Mouse (Mus musculus) testis, postnatal 10 days (tissue): Measurements from ENCODE around the gene Pik3r6.

ENCODE experiments used
- DNase-seq: peaks from one replicate; pipeline ENCODE4 v3.0.0; 2021; ENCODE audit warnings: low spot score

The Pik3r6 gene

DNA sequence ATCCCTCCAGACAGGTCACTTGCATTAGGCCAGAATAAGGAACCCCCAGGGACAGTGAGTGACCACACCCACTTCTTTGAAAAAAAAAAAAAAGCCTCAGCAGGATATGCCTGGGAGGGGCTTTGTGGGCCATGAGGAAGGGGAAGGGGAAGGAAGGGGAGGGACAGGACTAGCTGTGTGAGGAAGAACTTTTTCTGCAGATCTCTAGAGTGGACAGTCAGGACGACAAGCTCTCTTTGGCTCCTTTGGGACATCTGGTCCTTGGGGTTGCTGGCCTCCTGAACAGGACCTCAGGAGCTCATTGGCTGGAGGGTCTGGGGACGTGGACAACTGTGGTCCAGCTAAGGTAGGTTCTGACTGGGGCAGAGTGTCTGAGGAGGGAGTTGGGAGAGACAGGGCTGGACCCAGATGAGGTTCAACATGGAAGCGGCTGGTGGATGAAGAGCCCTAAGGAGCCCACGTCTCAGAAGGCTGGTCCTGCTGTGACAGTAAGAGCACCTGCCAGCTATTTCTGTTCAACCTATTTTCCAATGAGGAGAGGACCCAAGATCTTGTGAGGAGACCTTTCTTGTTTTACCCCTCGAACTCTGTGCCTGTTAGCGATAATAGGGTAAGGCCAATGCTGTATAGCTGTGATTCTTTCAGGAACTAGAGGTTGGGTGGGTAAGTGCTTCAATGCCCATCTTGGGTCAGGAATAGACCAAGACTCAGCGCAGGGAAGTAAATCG, at the start of gene Pik3r6:
Gene Pik3r6, plus strand, starts transcription at position 118 of the 728 bp plus-strand sequence.
- DNase-seq, result no peak

DNA sequence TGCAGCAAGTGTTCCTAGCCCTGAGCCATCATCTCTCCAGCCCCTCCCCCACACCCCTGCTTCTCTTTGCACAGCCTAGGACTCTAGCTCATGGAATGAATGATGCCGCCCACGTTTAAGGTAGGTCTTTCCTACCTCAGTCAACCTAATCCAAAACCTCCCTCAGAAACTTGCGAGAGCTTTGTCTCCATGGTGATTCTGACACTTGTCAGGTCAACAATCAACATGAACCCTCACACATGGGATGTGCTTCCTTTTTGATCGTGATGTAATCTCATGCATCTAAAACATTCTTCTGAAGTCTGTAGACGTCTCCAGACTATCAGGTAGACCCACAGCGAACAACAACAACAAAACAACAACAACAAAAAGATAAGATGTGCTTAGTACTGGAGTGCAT, 49.5 kb upstream of the Pik3r6 start:
- no peak for DNase-seq

DNA sequence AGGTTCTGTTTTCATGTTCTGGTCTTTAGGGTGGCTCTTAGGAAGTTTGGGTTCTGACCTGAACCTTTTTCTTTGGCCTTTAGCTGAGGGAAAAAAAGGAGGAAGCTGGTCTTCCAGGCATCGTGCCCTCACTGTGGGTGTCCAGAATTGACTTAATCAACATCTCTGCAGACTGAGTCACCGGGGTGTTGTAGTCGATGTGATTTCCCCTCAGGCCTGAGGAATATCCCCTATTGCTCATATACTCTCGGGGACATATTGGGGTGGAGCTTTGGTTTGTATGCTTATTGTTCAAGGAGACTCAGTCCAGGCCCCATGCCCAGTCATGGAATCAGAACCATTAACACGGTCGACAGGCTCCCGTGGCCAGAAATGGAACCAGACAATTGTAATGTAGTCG, 44.7 kb upstream of the Pik3r6 start:
- no peak for DNase-seq

DNA sequence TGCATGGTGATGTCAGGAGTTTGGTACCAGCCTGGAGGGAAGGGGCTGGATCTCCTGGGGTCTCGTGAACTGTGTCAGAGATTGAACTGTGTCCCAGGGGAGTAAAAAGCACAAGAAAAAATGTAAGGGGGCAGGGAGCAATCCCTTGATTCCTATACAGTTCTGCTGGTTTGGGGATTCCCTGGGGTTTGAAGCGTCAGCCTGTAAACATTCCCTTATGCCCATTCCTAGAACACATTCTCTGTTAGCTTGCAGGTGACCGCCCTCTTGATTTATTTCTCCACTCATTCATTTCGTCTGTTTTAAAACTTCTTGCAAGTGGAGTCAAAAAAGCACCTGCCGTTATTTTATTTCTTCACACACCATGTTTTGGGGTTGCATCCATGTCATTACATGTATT, 43.8 kb upstream of the Pik3r6 start:
- no peak for DNase-seq

DNA sequence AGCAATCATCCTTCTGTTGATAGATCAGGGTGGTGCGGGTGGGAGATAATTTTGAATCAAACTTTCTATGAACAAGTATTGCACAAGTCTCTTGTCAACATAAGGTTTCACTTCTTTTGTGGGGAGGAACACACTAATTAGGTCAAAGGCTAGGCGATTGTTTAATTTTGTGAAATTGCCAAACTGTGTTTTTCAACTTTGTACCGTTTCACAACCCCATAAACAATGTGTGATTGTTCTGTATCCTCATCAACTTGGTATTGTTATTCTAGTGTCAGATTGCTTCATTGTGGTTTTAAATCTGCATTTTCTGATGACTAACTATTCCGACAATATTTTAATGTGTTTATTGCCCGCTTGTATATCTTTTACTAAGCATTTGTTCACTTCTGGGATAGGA, 43.3 kb upstream of the Pik3r6 start:
- no peak for DNase-seq

DNA sequence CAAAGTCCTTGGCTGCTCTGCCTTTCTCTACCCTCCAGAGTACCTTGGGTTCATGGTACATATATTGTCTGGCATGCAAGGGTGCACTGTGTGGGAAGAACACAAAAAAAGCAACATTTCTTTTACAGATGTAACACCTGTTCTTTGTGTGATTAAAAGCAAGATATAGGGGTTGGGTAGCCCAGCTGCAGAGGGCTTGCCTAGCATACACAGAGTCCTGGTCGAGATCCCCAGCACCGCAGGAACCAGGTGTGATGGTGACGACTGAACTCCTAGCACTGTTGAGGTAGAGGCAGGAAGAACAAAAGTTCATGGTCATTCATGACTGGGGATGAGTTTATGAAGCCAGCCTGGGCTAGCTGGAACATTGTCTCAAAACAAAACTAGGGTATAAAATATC, 40.1 kb upstream of the Pik3r6 start:
- no peak for DNase-seq

DNA sequence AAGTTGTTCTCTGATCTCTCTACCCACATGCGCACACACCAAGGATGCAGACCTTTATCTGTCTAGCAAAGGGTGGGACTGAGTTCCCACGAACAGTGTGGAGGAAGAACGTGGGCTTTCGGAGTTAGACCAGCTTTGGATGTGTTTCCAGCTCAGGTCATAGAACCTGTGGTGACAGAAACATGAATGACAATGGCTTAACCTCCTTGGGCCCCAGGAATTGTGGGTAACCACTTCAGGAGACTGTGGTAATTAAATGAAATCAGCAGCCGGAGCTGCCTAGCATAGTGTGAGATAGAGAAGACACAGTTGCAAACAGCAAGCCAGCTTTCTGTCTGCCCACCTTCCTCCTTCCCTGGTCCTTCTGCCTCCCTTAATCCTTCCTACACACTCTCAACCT, 38.6 kb upstream of the Pik3r6 start:
- DNase-seq, result no peak

DNA sequence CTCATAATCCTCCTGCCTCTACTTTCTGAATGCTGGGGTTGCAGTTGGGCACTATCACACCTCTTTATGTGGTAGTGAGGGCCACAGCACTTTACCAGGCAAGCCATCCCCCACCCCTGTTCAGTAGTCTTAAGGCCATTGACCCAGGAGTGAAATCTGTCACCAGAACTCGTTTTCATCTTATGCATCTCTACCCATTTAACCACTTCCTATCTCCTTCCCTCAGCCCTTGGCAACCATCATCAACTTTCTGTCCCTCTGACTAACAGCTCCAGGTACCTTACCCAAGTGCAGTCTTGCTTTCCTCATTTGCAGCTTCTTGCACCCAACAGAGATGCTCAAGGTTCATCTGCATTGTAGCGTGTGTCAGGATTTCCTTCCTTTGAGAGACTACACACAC, 37.7 kb upstream of the Pik3r6 start:
- DNase-seq, result no peak

DNA sequence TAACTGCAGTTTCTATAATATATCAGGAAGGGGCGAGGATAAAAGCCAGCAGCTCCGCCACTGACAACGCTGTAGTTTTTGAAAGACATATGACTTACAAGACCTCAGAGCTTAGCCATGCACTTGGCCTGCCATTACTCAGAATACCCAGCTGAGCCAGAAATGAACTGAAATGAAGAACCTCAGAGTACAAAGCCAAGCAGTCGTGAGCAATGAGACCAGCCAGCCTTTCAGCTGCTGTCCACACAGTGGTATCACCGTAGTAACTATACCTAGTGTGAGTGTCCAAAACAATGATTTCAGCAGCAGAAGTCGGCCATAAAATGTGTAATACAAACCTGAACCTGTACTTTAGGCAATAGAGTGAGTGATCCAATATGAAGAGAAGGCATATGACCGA, 35.4 kb upstream of the Pik3r6 start:
- DNase-seq, result no peak

DNA sequence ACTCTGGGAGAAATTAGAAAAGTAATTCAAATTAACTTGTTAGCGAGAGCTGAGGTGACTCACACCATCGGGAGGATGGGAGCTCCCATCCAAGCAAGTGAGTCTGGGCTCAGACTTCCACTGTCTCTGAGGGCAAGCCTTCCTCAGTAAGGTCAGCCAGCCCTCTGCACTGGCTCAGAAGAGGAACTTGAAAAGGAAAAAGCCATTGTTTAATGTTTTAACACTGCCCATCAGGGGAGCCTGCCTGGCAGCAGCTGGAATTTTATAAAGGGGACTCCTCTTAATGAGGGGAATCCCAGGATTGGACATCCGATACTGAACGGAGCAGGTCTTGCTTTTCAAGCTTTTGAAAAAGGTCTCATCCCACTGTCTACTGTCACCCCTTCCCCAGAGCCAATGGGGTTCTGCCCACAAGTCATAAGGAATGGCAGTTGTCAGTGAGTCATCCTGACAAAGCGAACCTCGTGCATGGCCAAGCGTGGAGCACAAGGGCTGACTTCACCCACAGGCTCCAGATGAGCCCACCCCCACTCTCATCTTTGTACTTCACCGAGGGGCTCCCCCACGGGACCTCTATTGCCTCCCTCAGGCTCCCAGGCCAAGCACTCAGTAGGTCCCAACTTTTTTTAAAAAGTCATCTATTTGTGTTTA, 34.7 kb upstream of the Pik3r6 start:
- DNase-seq, result no peak

DNA sequence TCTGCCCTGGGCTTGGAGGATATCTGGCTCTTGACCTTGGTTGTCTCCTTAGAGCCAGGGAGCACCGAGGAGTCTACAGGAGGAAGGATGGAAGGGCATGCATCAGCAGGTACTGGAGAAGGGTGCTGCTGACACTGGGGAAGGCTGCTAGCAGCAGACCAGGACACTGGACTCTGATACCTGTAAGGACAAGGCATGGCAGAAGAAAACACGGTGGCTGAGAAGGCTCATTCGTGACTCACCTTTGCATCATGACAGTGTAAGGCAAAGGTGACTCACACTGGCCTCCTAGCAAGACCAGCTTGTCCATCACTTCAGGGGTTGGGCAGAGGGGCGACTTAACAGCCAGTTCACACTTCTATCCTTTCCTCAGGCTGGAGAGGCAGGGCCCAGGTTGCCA, 33.9 kb upstream of the Pik3r6 start:
- DNase-seq, result no peak

DNA sequence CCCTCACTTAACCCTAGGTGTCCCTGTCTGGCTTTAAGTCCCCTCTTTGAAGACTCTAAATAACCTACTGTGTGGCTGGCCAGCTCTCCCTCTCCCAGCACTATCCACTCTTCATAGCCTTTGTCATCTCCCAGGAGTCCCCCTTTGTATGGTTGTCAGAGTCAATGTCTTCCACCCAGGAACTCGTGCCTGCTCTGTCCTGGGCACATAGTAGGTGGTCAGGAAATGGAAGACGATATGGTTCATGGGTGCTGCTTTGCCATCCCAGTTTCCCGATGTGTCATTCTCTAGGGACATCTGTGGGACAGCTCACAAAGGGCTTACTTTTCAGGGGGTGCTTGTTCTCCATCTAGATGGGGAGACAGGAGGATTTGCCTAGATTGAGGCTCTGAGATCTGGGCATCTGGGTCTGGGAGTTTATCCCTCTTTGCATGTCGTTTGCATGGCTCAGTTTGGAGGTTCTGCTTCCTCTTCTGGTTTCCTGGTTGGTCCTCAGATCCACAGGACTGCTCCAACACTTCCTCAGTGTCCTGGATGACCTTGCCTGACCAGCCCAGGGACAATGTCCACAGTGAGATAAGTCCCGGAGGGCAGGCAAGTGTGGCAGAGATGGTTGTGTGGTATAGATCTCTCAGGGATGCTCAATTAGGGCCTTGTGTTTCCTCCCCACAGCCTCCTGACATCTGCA, 30.5 kb upstream of the Pik3r6 start:
- no peak for DNase-seq

DNA sequence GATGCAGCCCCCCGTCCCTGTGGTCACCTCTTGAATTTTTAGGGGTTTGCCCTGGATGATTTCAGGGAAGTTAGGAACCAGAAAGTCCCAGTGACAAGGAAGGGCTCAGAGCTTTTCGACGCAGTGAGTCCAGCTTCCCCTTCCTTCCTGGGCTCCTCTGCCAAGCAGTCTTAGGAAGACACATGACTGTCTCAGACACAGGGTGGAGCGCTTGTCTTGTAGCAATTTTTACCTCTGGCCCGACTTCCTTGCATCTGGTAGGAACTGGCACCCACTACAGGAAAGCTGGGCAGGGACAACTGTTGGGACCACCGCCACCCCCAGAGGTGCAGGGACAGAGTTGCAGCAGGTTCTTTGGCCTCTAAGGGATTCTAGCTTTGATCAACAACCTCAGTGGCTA, 28.2 kb upstream of the Pik3r6 start:
- no peak for DNase-seq

DNA sequence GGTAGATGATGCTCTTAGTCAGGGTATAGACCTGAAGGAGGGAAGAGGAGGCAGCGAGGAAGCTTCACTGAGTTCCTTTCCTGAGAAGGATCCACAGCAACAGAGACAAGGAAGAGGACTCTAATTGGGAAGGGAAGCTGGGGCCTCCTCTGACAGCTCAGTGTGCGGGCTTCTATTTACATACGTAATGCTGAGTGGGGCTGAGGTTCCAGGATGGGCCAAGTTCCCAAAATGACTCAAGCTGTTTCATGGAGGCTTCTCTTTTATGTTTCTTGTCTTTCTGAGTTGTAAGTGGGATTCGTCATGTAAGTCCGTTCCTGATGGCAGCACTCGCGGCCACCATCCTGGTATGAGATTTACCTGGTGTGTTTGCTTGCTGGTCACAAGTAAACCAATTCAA, 27.1 kb upstream of the Pik3r6 start:
- no peak for DNase-seq

DNA sequence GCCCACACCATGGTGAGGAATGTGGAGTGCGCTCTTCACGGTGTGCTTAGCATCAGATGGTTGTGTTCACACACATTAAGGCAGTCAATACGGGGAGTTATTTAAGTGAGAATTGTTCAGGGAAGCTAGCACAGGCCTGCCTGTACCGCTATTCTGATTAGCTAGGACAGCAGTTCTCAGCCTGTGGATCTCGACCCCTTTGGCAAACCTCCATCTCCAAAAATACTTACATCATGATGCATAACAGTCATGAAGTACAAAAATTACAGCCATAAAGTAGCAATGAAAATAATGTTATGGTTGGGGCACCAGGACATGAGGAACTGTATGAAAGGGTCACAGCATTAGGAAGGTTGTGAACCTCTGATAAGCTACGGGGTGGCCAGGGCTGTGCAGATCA, 25.2 kb upstream of the Pik3r6 start:
- DNase-seq, result no peak

DNA sequence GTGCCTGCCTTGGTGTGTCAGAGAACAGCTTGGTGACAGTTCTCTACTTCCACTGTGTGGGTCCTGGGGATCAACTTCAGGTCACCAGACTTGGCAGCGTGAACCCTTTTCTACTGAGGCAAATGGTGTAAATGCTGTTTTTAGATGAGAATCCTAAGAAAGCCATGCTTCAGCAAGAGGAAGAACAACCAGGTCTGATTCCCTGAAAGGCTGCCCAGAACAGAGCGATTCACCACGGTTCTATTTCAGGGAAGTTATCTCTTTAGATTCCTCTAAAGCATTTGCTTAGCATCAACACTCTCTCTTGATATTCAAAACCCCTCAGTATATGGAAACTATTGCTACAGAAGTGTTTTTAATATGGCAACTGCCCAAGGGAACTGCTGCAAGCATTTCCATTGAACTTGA, 24.2 kb upstream of the Pik3r6 start:
- DNase-seq, result no peak

DNA sequence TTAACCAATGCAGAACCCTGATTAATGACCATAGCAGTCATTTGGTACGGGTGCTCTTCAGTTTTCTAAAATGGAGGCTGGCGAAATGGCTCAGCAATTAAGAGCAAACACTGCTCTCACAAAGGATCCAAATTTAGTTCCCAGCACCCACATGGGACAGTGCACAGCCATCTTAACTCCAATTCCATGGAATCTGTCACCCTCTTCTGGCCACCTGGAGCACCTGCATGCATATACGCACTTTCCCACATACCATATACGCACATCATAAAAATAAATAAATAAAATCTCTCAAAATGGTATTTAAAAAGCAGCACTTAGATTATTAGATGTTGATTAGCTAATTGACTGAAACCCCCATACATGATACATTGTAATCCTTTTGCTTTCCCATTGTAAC, 22.2 kb upstream of the Pik3r6 start:
- DNase-seq, result no peak

DNA sequence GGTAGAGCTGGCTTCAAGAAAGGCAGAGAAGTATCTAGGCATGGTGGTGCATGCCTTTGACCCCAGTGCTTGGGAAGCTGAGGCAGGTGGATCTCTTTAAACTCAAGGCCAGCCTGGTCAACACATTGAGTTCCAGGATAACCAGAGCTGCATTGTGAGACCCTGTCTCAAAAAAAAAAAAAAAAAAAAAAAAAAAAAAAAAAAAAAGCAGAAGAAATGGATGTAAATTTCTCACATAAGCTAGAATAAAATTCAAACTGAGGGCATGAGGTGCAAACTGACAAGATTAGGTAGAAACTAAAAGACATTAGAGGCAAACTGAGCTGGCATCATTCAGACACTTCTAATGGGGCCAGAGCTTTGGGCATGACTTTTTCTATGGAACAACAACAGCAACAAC, 20.8 kb upstream of the Pik3r6 start:
- DNase-seq, result no peak

DNA sequence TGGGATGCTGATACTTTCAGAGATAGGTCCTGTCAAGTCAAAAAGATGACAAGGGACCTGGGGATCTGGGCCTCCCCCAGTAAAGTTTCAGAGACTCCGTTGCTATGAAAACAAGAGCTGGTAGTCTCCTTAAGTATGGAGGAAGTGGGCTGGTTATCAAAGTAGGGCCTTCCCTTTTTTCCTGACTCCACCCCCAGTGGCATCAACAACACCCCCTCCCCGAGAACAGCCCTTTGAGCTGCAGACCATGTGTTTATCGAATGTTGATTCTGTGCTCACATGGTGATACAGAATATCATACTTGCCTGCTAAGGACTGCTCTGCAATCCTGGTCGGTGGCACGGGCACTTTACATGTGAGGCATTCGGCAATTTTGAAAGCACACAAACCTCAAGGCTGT, 19.6 kb upstream of the Pik3r6 start:
- DNase-seq, result no peak

DNA sequence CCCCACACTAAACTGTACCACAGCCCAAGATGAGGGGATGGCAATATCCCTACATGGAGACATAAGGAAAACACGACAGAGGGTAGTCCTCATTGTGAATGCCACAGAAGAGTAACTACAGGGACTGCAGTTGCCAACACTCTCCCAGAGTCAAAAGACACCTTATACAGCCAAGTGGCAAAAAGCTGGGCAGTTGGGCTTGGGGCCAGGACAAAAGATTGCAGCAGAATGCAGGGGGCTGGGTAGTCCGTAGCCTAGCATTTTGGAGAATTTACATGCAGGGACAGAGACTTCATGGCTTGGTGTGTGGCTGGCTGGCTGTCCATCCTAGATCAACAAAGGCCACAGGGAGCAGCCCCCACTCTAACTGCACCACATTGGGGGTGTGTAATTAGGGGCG, 18.4 kb upstream of the Pik3r6 start:
- no peak for DNase-seq

DNA sequence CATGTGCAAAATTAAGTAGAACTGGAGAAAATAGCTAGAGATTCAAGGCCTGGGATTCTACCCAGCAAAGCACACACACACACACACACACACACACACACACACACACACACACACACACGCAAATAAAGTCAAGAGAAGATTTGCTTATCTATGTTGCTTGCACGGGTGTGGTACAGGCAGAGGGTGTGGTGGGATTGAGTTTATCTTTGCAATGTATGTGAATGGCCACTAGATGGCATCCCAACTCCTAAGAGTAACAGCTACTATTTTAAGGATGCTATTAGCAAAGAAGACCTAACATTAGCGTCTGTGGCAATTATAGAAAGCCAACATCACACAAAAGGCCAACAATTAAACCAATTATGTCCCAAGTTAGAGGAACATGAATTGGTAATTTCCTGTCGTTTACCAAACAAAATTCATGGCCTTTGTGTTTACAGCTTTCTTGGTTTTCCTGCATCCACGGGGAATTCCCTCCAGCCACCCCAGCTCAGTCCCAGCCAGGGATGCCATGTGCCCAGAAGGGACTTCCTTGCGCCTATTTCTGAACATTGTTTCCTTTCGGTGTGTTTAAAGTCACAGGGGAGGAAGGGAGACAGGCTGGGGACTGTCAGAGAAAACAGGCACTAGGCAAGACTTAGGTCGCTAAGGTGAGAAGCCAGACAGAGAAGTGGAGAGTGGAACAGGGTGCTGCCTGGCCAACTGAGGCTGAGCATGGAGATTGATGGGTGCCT, 17.4 kb upstream of the Pik3r6 start:
- DNase-seq, result no peak

DNA sequence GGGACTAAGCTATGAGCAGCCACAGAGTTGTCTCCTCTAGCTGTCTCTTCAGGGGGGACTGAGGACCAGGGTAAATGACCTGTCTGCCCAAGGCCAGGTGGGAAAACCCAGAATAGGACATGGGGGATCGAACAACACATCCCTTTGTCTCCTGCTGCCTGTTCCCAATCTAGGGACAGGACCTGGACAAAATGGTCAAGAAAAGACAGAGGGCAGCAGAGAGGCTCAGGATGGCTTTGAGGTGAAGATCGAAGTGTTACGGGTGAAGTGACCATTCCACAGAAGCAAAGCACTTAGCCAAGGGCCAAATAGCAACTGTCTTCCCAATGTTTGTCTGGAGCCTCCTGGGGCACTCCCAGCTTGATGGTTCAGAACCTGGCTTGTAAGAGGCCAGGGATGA, 16.7 kb upstream of the Pik3r6 start:
- no peak for DNase-seq

DNA sequence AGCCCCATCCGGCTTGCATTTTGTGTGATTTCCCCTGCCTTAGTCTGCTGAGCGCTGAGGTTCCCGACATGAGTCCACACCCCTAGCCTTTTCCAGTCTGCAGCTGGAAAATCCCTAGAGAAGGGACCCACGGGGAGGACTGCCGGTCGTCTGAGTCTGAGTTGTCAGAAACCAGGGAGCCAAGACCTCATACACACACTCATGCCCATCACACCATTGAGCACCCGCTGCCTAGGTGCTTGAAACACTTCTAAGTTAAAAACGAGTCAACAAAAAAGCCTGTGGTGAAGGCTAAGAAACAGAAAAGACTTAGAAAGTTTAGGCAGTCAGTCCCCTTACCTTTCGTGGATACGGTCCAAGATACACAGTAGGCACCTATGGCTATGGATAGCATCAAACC, 15.1 kb upstream of the Pik3r6 start:
- DNase-seq, result no peak
